Mouse (Mus musculus): Measurements from ENCODE around the gene Irf2bp2. TPM values are rescaled to one million over a fixed set of nuclear protein-coding genes. Genes with fewer than 3 reads are reported as not detected.
A peak's percentile ranks its signal among the peaks of the same experiment; 100 is the strongest.

Irf2bp2 gene
- polyA plus RNA-seq, 1 experiment from 2014 or later, result 16.1 TPM

DNA sequence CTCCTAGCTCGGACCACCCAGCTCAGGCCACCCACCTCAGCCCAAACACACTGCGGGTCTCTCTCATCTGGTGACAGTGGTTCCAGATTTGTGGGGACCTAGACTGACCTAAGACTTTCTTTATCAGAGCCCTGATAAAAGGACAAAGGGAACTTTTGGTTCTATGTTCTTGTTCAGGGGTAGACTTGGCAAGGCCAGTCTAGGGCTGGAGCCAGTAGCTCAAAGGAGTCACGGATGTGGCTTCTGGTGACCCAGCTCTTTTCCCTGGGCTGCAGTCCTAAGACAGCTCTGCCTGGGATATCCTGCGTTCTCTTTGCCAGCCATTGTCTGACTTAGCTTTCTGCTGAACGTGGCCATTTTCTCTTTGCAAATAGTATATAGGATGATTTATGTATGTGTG is 37.1 kb downstream of the Irf2bp2 start:
- H3K36me3 ChIP-seq, result no peaks in the 10 kb centered on the region
- H3K4me3 ChIP-seq (replicated peaks), result no peak overlapping the region
- H3K4me1 ChIP-seq (replicated peaks), result peaks cover 5% of the 10 kb centered on the region
- no peaks in the 10 kb centered on the region for H3K27me3 ChIP-seq (replicated peaks)
- no peak overlapping the region for H3K4me2 ChIP-seq (replicated peaks)
- no peak overlapping the region for H3K9ac ChIP-seq
- ATAC-seq, result no peak
- 81% methylated on average over 5 of the region's 5 CpGs for WGBS
- H3K9me3 ChIP-seq, result no peaks in the 10 kb centered on the region
- no peak overlapping the region for H3K27ac ChIP-seq

DNA sequence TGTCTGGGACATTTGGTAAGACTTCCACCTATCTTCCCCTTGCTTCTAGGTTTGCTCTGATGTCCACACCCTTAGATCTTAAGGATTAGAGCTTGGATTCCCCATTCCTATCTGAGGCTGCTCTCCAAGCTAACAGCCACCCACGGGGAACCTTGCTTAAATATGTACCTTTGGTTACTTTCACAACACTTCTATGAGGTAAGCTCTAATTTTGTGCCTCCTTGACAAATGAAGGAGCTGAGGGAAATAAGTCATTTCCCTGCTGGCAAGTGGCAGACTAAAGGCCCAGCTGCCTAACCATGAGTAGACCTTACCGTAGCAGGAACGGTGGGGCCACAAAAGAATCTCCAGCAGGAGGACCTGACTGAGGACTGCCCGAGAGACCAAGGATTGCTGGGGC is 39.0 kb downstream of the Irf2bp2 start:
- Histone ChIP-seq H3K4me3 (replicated peaks) (no peak overlapping the region), H3K27ac (no peak overlapping the region), H3K9me3 (no peaks in the 10 kb centered on the region), H3K4me1 (replicated peaks) (peaks cover 5% of the 10 kb centered on the region), H3K36me3 (no peaks in the 10 kb centered on the region), H3K4me2 (replicated peaks) (no peak overlapping the region), H3K27me3 (replicated peaks) (no peaks in the 10 kb centered on the region), H3K9ac (no peak overlapping the region)
- no peak for ATAC-seq
- WGBS, result 81% methylated on average over 4 of the region's 4 CpGs

DNA sequence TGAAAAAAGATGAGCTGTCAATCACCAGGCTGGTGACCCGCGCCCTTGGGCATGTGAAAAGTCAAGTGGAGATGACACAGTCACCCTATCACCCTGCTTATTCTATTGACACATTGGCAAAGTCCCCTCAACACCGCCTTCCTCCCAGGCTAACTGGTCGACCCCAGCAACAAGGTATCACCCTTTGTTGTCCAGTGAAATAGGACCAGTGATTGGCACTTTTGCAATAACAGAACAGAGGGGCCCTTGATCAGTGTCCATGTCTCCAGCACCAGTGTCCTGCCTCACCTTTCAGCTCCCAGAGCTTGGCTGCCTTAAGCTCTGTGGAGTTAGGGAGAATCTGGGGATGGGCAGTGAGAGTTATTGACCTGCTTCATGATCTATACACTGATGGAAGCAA is 41.9 kb downstream of the Irf2bp2 start:
- Histone ChIP-seq H3K9me3 (no peaks in the 10 kb centered on the region), H3K27ac (no peak overlapping the region), H3K4me3 (replicated peaks) (no peak overlapping the region), H3K27me3 (replicated peaks) (no peaks in the 10 kb centered on the region), H3K36me3 (no peaks in the 10 kb centered on the region), H3K9ac (no peak overlapping the region), H3K4me2 (replicated peaks) (no peak overlapping the region), H3K4me1 (replicated peaks) (peaks cover 7% of the 10 kb centered on the region; the same call in 1 of the 2 replicates)
- WGBS, result 79% methylated on average over 4 of the region's 4 CpGs
- no peak for ATAC-seq

DNA sequence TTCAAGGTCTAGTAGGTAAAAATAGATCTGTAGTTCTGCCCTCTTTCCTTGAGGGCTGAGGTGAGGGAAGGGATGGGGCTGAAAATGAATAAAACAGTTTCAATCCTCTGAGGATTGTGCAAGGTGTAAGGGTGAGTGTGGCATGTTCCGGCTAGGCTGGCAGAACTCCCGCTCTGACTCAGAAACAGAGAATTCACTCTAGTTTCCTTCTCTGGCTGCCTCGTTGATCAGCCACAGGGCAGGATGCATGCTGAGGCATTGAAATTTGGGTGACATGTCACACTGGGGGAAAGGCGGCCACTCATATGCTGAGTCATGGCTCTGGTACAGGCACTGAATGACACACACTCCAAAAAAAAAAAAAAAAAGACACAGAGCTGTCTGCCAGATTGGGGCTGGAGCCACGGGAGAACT is 42.8 kb downstream of the Irf2bp2 start:
- Histone ChIP-seq H3K27me3 (replicated peaks) (no peaks in the 10 kb centered on the region), H3K4me3 (replicated peaks) (no peak overlapping the region), H3K9ac (no peak overlapping the region), H3K4me1 (replicated peaks) (peaks cover 7% of the 10 kb centered on the region; the same call in 1 of the 2 replicates), H3K9me3 (no peaks in the 10 kb centered on the region), H3K36me3 (no peaks in the 10 kb centered on the region), H3K27ac (no peak overlapping the region), H3K4me2 (replicated peaks) (no peak overlapping the region)
- 0 out of 2 replicates have a peak, but pooled peaks have one; percentile 27 for ATAC-seq
- WGBS, result 71% methylated on average over 5 of the region's 5 CpGs

DNA sequence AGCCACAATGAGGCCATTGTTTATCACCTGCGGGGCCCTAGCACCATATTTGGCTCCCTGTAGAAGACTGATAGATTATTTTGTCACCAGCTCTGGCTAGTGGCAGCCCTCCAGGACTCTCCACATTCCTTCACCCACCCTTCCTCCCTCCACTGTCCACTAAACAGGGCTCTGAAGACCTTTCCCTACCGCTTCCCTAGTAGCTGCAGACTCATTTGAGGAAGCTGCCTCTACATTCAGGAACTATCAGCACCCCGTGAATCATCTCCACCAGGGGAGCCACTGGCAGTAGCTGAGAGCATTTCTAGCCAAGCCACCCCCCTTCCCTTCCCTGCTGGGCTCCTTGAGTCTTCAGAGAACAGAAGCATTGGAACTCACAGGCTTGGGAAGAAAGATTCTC is 45.9 kb downstream of the Irf2bp2 start:
- Histone ChIP-seq H3K4me2 (replicated peaks) (no peak overlapping the region), H3K36me3 (no peaks in the 10 kb centered on the region), H3K9ac (no peak overlapping the region), H3K9me3 (no peaks in the 10 kb centered on the region), H3K4me1 (replicated peaks) (peaks cover 7% of the 10 kb centered on the region; the same call in 1 of the 2 replicates), H3K4me3 (replicated peaks) (no peak overlapping the region), H3K27ac (no peak overlapping the region), H3K27me3 (replicated peaks) (no peaks in the 10 kb centered on the region)
- WGBS, result 43% methylated on average over 3 of the region's 3 CpGs
- peak; percentile 42; the same call in 1 of the 2 replicates for ATAC-seq

DNA sequence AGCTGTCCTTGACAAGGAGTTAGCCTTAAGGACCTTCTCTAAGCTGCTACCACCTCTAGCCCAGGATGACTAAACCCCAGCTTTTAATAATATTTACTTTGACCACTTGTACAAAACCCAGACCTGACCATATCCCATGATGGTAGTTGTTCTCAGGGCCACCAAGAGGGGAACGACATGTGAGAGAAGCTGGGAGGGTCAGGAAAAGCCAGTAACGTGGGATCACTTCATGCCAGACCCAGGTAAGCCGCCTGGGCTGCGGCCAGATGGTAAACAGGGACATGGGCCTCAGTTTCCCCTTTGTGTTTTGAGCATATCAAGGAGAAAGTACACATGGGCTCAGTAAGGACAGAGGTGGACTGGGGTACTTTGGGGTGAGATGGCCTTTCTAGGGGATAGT is 46.4 kb downstream of the Irf2bp2 start:
- no peaks in the 10 kb centered on the region for H3K9me3 ChIP-seq
- WGBS, result 78% methylated on average over 4 of the region's 4 CpGs
- no peaks in the 10 kb centered on the region for H3K27me3 ChIP-seq (replicated peaks)
- no peak overlapping the region for H3K27ac ChIP-seq
- H3K9ac ChIP-seq, result no peak overlapping the region
- H3K4me3 ChIP-seq (replicated peaks), result no peak overlapping the region
- H3K4me1 ChIP-seq (replicated peaks), result peaks cover 7% of the 10 kb centered on the region; the same call in 1 of the 2 replicates
- no peaks in the 10 kb centered on the region for H3K36me3 ChIP-seq
- ATAC-seq, result no peak
- H3K4me2 ChIP-seq (replicated peaks), result no peak overlapping the region

DNA sequence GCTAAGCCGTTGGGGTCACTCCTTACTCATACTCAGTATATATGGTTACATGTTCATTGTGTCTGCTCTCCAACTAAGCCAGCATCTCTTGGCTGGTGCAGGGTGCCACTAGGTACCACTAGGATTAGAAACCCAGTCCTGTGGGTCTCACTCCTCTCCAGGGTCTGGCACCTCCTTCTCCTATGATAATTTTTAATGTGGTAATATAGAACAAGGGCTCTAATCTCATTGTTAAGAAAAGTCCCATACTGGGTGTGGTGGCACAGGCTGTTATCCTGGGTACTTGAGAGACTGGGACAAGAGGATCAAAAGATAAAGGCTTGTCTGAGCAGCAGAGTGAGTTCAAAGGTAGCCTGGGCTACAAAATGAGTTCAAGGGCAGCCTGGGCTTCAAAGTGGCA is 47.3 kb downstream of the Irf2bp2 start:
- Histone ChIP-seq H3K9ac (no peak overlapping the region), H3K27ac (no peak overlapping the region), H3K36me3 (no peaks in the 10 kb centered on the region), H3K4me3 (replicated peaks) (no peak overlapping the region), H3K27me3 (replicated peaks) (no peaks in the 10 kb centered on the region), H3K4me2 (replicated peaks) (no peak overlapping the region), H3K9me3 (no peaks in the 10 kb centered on the region), H3K4me1 (replicated peaks) (peaks cover 7% of the 10 kb centered on the region; the same call in 1 of the 2 replicates)
- 76% methylated on average over 1 of the region's 1 CpGs for WGBS
- no peak for ATAC-seq

DNA sequence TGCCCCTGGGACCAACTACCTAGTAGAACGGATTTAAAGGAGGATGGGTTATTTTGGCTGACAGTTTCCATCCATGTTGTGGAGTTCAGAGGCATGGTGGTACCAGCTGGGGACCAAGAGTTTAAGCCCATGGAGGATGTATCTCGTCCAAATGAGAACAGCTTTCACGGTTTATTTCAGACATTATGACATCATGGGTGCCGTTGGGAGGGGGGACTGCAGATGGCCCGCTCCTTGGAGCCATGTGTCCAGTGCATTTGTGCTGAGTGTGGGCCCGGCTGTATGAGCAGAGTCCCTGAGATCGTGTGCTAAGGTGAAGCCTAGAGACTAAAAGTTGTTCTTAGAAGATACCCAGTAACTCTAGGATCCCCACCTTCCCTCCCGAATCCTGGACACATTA is 50.4 kb downstream of the Irf2bp2 start:
- H3K36me3 ChIP-seq, result no peaks in the 10 kb centered on the region
- no peak overlapping the region for H3K4me3 ChIP-seq (replicated peaks)
- WGBS, result 73% methylated on average over 8 of the region's 8 CpGs
- no peaks in the 10 kb centered on the region for H3K27me3 ChIP-seq (replicated peaks)
- H3K27ac ChIP-seq, result no peak overlapping the region
- H3K9ac ChIP-seq, result no peak overlapping the region
- ATAC-seq, result no peak
- H3K4me2 ChIP-seq (replicated peaks), result no peak overlapping the region
- H3K9me3 ChIP-seq, result no peaks in the 10 kb centered on the region
- peaks cover 28% of the 10 kb centered on the region for H3K4me1 ChIP-seq (replicated peaks)

DNA sequence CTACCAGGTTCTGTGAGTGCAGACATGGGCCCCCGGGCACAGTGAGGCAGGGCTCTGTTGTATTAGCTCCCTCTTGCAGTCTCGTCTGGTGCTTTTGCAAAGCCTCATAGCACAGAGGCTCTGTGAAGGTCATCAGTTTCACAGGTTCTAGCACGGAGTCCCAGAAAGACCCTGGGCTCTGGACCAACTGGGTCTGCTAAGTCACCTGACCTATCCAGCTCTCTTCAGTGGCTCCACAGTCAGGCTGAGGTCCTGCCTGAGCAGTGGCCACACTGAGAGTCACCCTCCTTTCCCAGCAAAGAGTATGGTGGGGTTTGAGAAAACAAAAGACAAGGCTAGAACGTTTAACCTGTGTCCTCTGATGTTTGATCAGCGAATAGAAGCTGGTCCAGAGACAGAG is 51.0 kb downstream of the Irf2bp2 start:
- Histone ChIP-seq H3K4me3 (replicated peaks) (no peak overlapping the region), H3K36me3 (no peaks in the 10 kb centered on the region), H3K9me3 (no peaks in the 10 kb centered on the region), H3K27me3 (replicated peaks) (no peaks in the 10 kb centered on the region), H3K4me2 (replicated peaks) (no peak overlapping the region), H3K4me1 (replicated peaks) (peaks cover 31% of the 10 kb centered on the region), H3K27ac (no peak overlapping the region), H3K9ac (no peak overlapping the region)
- ATAC-seq, result no peak
- WGBS, result 76% methylated on average over 5 of the region's 5 CpGs

DNA sequence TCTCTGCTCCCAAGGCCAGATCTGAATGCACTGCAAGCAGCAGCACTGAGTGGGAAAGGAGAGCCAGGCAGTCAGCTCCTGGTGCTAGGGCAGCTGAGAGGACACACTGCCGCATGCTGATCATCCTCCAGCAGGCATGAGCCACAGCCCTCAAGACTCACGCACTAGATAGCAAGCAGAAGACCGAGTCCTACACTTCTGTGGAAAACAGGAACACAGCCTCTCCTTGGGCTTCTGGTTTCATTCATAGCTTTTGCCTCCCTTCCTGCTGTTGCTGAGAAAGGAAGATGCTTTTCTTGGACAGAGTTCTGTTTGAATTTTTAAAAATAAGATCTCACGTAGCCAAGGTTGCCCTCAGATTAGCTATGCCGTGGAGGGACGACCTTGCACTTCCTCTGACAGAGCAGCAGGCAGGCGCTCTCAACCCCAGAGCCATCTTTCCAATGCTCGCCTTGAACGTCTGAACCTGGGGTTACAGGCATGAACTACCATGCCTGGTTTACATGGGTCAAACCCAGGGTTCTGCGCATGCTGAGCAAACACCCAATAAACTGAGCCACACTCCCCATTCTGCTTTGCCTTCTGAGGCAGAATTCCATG is 51.6 kb downstream of the Irf2bp2 start:
- no peak overlapping the region for H3K4me3 ChIP-seq (replicated peaks)
- H3K4me2 ChIP-seq (replicated peaks), result no peak overlapping the region
- H3K9me3 ChIP-seq, result no peaks in the 10 kb centered on the region
- no peak for ATAC-seq
- 72% methylated on average over 10 of the region's 10 CpGs for WGBS
- no peaks in the 10 kb centered on the region for H3K27me3 ChIP-seq (replicated peaks)
- no peaks in the 10 kb centered on the region for H3K36me3 ChIP-seq
- H3K4me1 ChIP-seq (replicated peaks), result peaks cover 33% of the 10 kb centered on the region
- no peak overlapping the region for H3K27ac ChIP-seq
- no peak overlapping the region for H3K9ac ChIP-seq

DNA sequence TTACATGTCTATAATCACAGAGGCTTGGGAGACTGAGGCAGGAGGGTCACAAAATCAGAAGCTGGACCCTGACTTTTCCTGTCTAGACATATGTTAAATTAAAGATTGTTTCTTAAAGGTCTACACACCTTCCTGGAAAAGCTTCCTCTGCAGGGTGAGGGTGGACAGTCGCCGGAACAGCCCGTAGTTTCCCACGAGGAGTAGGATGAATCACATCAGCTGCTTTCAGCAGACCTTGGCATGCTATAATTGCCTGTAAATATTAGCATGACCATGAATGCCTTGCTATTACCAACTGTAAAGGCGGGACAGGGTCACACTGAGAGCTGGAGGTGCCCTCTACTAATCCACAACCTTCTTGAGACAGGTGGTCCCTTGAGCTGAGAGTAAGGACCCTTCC is 53.5 kb downstream of the Irf2bp2 start:
- H3K36me3 ChIP-seq, result no peaks in the 10 kb centered on the region
- H3K4me3 ChIP-seq (replicated peaks), result no peak overlapping the region
- no peaks in the 10 kb centered on the region for H3K27me3 ChIP-seq (replicated peaks)
- no peak for ATAC-seq
- WGBS, result 66% methylated on average over 5 of the region's 5 CpGs
- no peak overlapping the region for H3K4me2 ChIP-seq (replicated peaks)
- no peaks in the 10 kb centered on the region for H3K9me3 ChIP-seq
- H3K4me1 ChIP-seq (replicated peaks), result peaks cover 47% of the 10 kb centered on the region
- no peak overlapping the region for H3K9ac ChIP-seq
- H3K27ac ChIP-seq, result no peak overlapping the region

DNA sequence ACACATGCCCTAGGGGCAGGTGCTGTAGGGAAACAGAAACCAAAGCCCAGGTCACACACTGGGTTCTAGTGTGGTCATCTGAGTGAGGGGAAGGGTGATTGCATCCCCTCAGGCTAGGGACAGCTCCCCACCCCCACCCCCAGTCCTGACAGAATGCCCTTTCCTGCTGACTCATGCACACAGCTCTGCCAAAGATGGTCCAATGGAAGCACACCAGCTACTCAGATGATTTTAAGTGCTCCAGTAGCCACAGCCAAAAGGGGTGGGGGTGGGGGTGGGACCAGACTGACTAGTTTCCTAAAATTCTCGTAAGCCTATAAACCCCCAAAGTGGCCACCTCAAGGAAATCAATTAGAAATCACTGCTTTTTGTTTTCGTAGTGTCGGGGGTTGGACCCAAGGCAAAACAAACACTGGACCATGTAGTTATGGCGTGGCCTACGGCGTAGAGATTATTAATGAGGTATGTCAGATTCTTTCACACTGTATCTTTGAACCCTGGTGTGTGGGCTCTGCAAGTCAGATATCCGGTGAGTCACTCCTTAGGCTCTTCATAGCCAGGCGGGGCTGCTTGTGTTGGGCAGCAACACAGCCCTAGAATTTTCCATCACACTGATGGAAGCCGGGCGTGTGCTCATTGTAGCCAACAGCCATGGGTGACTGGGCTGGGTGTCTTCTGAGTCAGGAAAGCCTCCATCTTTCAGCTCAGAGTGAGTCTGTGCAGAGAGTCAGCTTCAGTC is 54.3 kb downstream of the Irf2bp2 start:
- H3K27me3 ChIP-seq (replicated peaks), result no peaks in the 10 kb centered on the region
- H3K36me3 ChIP-seq, result no peaks in the 10 kb centered on the region
- H3K4me1 ChIP-seq (replicated peaks), result peaks cover 47% of the 10 kb centered on the region
- H3K4me2 ChIP-seq (replicated peaks), result no peak overlapping the region
- no peak overlapping the region for H3K9ac ChIP-seq
- ATAC-seq, result peak; percentile 30; the same call in 1 of the 2 replicates
- peak overlapping the region; percentile 60 for H3K27ac ChIP-seq
- 44% methylated on average over 10 of the region's 10 CpGs for WGBS
- no peak overlapping the region for H3K4me3 ChIP-seq (replicated peaks)
- no peaks in the 10 kb centered on the region for H3K9me3 ChIP-seq
